Mouse (Mus musculus) myocyte (in vitro differentiated cells): ENCODE measurements around the gene Cd151.

Experiments
- CEBPB ChIP-seq: IDR thresholded peaks from 2 replicates; pipeline ENCODE4 v1.6.1; 2011; ENCODE audit warnings: mild to moderate bottlenecking, moderate library complexity; ENCODE audit not compliant: poor library complexity, insufficient read depth, severe bottlenecking
- POLR2A ChIP-seq: IDR thresholded peaks from one replicate; pipeline ENCODE4 v1.6.1; 2011; ENCODE audit warnings: low read depth, mild to moderate bottlenecking, control low read depth, moderate library complexity; ENCODE audit not compliant: insufficient read length
- REST ChIP-seq: IDR thresholded peaks from one replicate; pipeline ENCODE4 v1.6.1; 2011; ENCODE audit warnings: mild to moderate bottlenecking, control low read depth, moderate library complexity; ENCODE audit not compliant: insufficient read depth, insufficient read length

DNA sequence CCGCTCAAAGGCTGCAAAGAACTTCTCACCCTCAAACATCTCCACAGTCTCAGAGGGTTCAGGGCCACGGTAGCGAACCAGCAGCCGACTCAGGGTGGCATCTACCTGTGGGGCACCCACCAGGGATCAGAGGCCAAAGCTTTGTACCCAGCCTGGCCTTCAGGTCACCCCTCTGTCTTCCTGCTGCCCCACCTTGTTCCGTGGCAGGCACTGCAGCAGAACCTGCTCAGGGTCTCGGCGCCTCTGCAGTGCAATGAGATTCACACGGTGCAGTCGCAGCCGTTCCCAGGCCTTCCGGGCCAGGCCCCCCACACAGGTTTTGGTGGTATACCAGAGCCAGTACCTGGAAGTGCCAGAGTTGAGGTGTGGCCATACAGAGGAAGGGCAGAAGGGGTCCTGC lies 27.4 kb upstream of the Cd151 start:
- TF ChIP-seq POLR2A (no peak), REST (no peak), CEBPB (no peak)
